Mouse (Mus musculus): Measurements from ENCODE around the gene Rasa2. TPM values are rescaled to one million over a fixed set of nuclear protein-coding genes. Genes with fewer than 3 reads are reported as not detected.
A peak's percentile ranks its signal among the peaks of the same experiment; 100 is the strongest.
"Not testable (repeated sequence)": the region's sequence is repeated elsewhere in the genome, so short reads cannot be mapped to it uniquely, and the experiment has no call there.

The Rasa2 gene
- total RNA-seq, 2 experiments from 2014 or later: 4.3 to 9.6 TPM

GRCm38 (mm10) chr9:96583496-96583895, 47.9 kb downstream of the Rasa2 start:
- DNase-seq: no peak

GRCm38 (mm10) chr9:96583076-96583475, 48.3 kb downstream of the Rasa2 start:
- no peak for DNase-seq

GRCm38 (mm10) chr9:96578190-96578589, 53.2 kb downstream of the Rasa2 start:
- no peak for DNase-seq

GRCm38 (mm10) chr9:96577674-96578073, 53.7 kb downstream of the Rasa2 start:
- DNase-seq: no peak

- no peak for DNase-seq
Observed at GRCm38 (mm10) chr9:96573252-96573651, 58.2 kb downstream of the Rasa2 start.

- no peak for DNase-seq
Observed at GRCm38 (mm10) chr9:96572754-96573153, 58.7 kb downstream of the Rasa2 start.

GRCm38 (mm10) chr9:96566470-96566996, 64.9 kb downstream of the Rasa2 start:
- DNase-seq: no peak

- no peak for DNase-seq
Observed at GRCm38 (mm10) chr9:96563501-96563900, 67.9 kb downstream of the Rasa2 start.

- DNase-seq: no peak
Observed at GRCm38 (mm10) chr9:96559148-96559547, 72.3 kb downstream of the Rasa2 start.

GRCm38 (mm10) chr9:96558594-96558993, 72.8 kb downstream of the Rasa2 start:
- no peak for DNase-seq

- DNase-seq: no peak
Observed at GRCm38 (mm10) chr9:96554095-96554494, 77.3 kb downstream of the Rasa2 start.

GRCm38 (mm10) chr9:96545410-96545809, 86.0 kb downstream of the Rasa2 start:
- DNase-seq: no peak

GRCm38 (mm10) chr9:96543643-96544640, 87.5 kb downstream of the Rasa2 start:
- peak; percentile 72 for DNase-seq

GRCm38 (mm10) chr9:96538916-96539315, 92.5 kb downstream of the Rasa2 start:
- no peak for DNase-seq

- no peak for DNase-seq
Observed at GRCm38 (mm10) chr9:96537615-96537919, 93.8 kb downstream of the Rasa2 start.

GRCm38 (mm10) chr9:96536895-96537614, 94.4 kb downstream of the Rasa2 start:
- peak; percentile 57 for DNase-seq

GRCm38 (mm10) chr9:96536093-96536492, 95.3 kb downstream of the Rasa2 start:
- DNase-seq: not testable (repeated sequence)

GRCm38 (mm10) chr9:96535431-96535830, 96.0 kb downstream of the Rasa2 start:
- DNase-seq: no peak

- no peak for DNase-seq
Observed at GRCm38 (mm10) chr9:96534256-96534655, 97.2 kb downstream of the Rasa2 start.

- DNase-seq: no peak
Observed at GRCm38 (mm10) chr9:96533476-96533875, 97.9 kb downstream of the Rasa2 start.

GRCm38 (mm10) chr9:96532531-96532930, 98.9 kb downstream of the Rasa2 start:
- no peak for DNase-seq

- peak; percentile 38 for DNase-seq
Observed at GRCm38 (mm10) chr9:96530674-96531081, 100.7 kb downstream of the Rasa2 start.

Data from gastrocnemius, postnatal 10 days (tissue).